Mouse (Mus musculus) small intestine, adult 2 months (tissue): ENCODE results near the gene Abracl. TPM values are rescaled to one million over a fixed set of nuclear protein-coding genes. Genes with fewer than 3 reads are reported as not detected.
A peak's percentile ranks its signal among the peaks of the same experiment; 100 is the strongest.

Source experiments
- H3K27ac ChIP-seq: fragments of 200-500 bp; 2 replicates; pipeline ENCODE4 v1.5.1; 2012; ENCODE audit warnings: low read depth, low read length, control low read depth, inconsistent platforms; ENCODE audit not compliant: insufficient read depth
- H3K27me3 ChIP-seq: fragments of 200-500 bp; 2 replicates; pipeline ENCODE4 v1.6.1; 2012; ENCODE audit warnings: mild to moderate bottlenecking, moderate library complexity, low read length, inconsistent platforms; ENCODE audit not compliant: control insufficient read depth, insufficient read depth
- H3K36me3 ChIP-seq: fragments of 200-500 bp; 2 replicates; pipeline ENCODE4 v1.6.1; 2012; ENCODE audit warnings: mild to moderate bottlenecking, low read length, control low read depth, inconsistent platforms; ENCODE audit not compliant: control insufficient read depth, insufficient read depth
- H3K4me1 ChIP-seq: fragments of 200-500 bp; 2 replicates; pipeline ENCODE4 v1.6.1; 2012; ENCODE audit warnings: low read length, inconsistent platforms, mixed read lengths; ENCODE audit not compliant: control insufficient read depth, insufficient read depth, insufficient read length
- H3K4me3 ChIP-seq: fragments of 200-500 bp; 2 replicates; pipeline ENCODE4 v1.5.1; 2012; ENCODE audit warnings: low read depth, mild to moderate bottlenecking, control low read depth, inconsistent platforms, low read length, moderate library complexity
- CTCF ChIP-seq: fragments of 200-500 bp; IDR thresholded peaks from 2 replicates; pipeline ENCODE4 v1.5.1; 2012; ENCODE audit warnings: low read depth, mild to moderate bottlenecking, control low read depth, inconsistent platforms, low read length, moderate library complexity, mixed read lengths; ENCODE audit not compliant: insufficient replicate concordance, insufficient read length; ENCODE audit errors: extremely low read depth
- POLR2A ChIP-seq: fragments of 200-500 bp; IDR thresholded peaks from 2 replicates; pipeline ENCODE4 v1.6.1; 2012; ENCODE audit warnings: low read depth, mild to moderate bottlenecking, control low read depth, inconsistent platforms, low read length, moderate library complexity
- WGBS: fragments of 180-500 bp; shearing (Covaris S2); methylation state at CpG from one replicate; pipeline ENCODE4 v1.1.7; 2018; 5-methylcytosine and 5-hydroxymethylcytosine counted together
- polyA plus RNA-seq: library from polyadenylated mRNA; depleted of rRNA; stranded (reverse); fragments of >200 nt; gene quantifications from 2 replicates; pipeline ENCODE4 v1.2.3, GENCODE M21; 2012; rRNA removed

Gene Abracl
- 1.4 and 2.4 TPM in 2 replicates for polyA plus RNA-seq

DNA sequence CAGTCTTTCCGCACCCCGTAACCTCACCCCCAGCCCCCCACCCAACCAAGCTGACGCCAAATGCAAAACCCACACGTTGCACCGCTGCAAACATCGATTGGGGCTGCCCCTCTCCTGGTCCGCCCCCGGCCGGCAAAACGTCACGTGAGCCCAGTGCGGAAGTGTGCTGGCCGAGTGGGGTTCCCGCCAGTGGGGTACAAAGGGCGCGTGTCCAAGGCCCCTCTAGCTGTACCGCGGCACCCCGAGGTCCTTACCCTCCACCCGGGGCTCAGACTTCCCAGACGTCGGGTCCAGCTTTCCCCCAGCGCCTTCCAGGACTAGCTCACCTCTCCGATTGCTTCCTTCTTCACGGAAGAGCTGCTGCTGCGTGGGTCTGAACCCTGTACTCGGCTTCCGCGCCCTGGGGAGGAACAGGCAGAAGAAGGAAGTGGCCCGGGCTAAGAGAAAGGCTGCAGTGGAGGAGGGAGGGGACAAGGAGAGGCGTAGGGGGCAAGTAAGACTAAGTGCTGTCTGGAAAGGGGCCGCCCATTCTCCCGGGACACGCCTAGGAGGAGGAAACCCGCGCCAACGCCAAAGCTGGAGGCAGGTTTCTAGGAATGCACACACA, at the start of gene Abracl:
Gene Abracl, minus strand, starts transcription at position 548 of the 607 bp plus-strand sequence.
- WGBS, result under 1% methylated on average over 37 of the region's 37 CpGs

DNA sequence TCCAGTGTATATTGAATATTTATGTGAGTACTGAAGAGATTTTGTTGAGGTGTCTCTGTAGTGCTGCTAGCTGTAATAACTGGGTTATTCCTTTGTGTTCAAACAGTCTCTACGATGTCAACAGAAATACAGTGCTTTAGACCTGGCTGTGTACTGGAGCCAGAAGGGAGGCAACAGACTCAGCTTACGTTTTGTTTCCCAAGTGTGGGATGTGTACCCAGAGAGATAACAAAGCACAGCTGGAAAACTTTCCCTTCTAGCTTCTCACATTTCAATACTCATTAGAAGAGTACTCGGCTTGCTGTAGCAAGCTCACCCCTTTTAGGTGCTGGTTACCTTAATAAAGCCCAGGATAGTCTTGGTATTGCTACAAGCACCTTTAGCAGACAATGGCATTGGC, 49.8 kb upstream of the Abracl start:
- no peak for TF ChIP-seq POLR2A
- TF ChIP-seq CTCF, result no peak
- no peaks in the 10 kb centered on the region for H3K36me3 ChIP-seq
- 87% methylated on average over 3 of the region's 3 CpGs for WGBS

More for the DNA sequence above, at the start of gene Abracl:
- H3K4me1 ChIP-seq, result no peaks in the 10 kb centered on the region
- H3K36me3 ChIP-seq, result peaks cover 5% of the 10 kb centered on the region
- no peaks in the 10 kb centered on the region for H3K27me3 ChIP-seq
- H3K4me3 ChIP-seq, result peak within 1 kb of the TSS; percentile 86
- H3K27ac ChIP-seq, result peak within 1 kb of the TSS; percentile 96
- TF ChIP-seq CTCF (peak; percentile 27; the same call in 1 of the 2 replicates), POLR2A (peak; percentile 80)

DNA sequence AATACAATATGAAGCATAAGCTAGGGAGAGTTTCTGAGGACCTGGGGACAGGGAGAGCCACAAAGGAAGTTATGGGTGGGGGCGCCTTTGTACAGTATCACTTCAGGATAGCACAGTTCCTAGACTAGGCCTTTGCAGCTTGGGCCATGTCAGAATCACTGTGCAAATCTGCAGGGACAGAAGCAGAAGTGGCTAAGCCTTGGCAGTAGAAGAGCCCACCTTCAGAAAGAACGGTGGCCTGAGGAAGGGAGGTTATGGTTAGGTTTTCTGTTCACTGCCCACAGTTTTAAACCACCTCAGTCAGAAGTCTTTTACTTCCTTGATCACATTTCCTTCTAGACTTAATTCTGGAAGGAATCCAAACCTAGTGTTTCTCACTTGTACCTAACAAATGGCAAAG, 47.5 kb upstream of the Abracl start:
- TF ChIP-seq CTCF (no peak), POLR2A (no peak)
- Histone ChIP-seq H3K4me1 (peaks cover 3% of the 10 kb centered on the region), H3K27ac (no peak overlapping the region)

More for the DNA sequence above, 49.8 kb upstream of the Abracl start:
- no peak overlapping the region for H3K4me3 ChIP-seq
- H3K4me1 ChIP-seq, result peaks cover 4% of the 10 kb centered on the region
- H3K27me3 ChIP-seq, result peaks cover 5% of the 10 kb centered on the region; the same call in 1 of the 2 replicates
- H3K27ac ChIP-seq, result no peak overlapping the region

DNA sequence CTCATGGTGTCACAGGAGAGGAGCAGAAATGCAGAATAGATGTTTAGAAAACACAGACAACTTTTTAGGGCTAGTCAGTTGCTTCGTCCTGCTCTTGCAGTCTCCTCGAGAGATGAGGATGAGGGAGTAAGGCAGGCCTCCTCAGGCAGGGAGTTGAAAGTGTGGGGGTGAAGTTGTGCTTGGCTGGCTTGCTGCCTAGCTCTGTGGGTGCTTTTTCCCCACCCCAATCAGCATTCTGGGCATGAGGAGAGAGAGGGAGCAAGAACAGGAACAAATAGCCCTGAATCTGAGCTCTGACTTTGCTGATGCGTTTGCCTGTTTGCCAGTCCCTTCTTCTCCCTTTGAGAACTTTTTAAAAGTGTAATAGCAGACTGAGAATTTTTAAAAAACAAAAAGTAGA, 47.1 kb upstream of the Abracl start:
- Histone ChIP-seq H3K27ac (no peak overlapping the region), H3K27me3 (peaks cover 4% of the 10 kb centered on the region; the same call in 1 of the 2 replicates), H3K4me3 (no peak overlapping the region), H3K4me1 (peaks cover 3% of the 10 kb centered on the region), H3K36me3 (no peaks in the 10 kb centered on the region)
- WGBS, result 46% methylated on average over 3 of the region's 3 CpGs
- no peak for TF ChIP-seq POLR2A
- TF ChIP-seq CTCF, result no peak

More for the DNA sequence above, 47.5 kb upstream of the Abracl start:
- peaks cover 5% of the 10 kb centered on the region; the same call in 1 of the 2 replicates for H3K27me3 ChIP-seq
- no peak overlapping the region for H3K4me3 ChIP-seq
- WGBS, result 49% methylated on average over 2 of the region's 2 CpGs
- no peaks in the 10 kb centered on the region for H3K36me3 ChIP-seq

DNA sequence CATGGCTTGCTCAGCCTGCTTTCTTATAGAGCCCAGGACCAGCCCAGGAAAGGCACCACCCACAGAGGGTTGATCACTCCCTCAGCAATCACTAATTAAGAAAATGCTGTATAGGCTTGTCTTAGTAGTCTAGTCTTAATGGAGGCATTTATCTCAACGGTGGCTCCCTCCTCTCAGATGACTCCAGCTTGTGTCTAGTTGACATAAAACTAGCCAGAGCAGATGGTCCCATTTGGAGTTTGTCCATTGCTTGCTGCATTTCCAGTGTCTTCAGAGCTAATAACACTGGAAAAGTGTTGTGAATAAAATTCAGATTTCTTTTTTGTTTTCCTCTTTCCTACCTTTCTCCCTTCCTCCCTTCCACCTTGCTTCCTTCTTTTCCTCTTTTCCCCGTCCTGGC, 46.5 kb upstream of the Abracl start:
- H3K27ac ChIP-seq, result no peak overlapping the region
- H3K4me1 ChIP-seq, result peaks cover 3% of the 10 kb centered on the region
- H3K36me3 ChIP-seq, result no peaks in the 10 kb centered on the region
- TF ChIP-seq CTCF (no peak), POLR2A (no peak)
- 79% methylated on average over 2 of the region's 2 CpGs for WGBS
- H3K4me3 ChIP-seq, result no peak overlapping the region
- peaks cover under 1% of the 10 kb centered on the region; the same call in 1 of the 2 replicates for H3K27me3 ChIP-seq

DNA sequence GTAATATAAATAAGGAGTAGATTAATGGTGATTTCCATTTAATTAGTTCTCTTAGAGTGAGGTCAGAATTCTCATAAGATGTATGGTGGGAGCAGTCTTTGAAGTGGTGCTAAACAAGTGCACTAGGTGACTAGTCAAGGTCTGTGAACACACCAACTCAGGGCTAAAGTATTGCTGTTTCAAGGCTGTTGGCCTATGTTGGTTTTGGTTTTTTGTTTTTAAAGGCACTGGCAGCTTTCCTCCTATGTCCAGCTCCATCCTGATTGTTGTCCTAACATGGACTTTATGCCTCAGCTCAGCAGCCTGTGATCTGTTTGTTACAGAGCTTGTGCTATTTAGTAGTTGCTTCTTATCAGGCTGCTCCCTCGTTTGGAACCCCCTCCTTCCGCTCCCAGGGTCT, 45.8 kb upstream of the Abracl start:
- WGBS, result 75% methylated on average over 2 of the region's 2 CpGs
- TF ChIP-seq POLR2A (no peak), CTCF (no peak)
- Histone ChIP-seq H3K27ac (no peak overlapping the region), H3K27me3 (no peaks in the 10 kb centered on the region; the same call in 1 of the 2 replicates), H3K36me3 (no peaks in the 10 kb centered on the region), H3K4me1 (peaks cover 3% of the 10 kb centered on the region), H3K4me3 (no peak overlapping the region)

DNA sequence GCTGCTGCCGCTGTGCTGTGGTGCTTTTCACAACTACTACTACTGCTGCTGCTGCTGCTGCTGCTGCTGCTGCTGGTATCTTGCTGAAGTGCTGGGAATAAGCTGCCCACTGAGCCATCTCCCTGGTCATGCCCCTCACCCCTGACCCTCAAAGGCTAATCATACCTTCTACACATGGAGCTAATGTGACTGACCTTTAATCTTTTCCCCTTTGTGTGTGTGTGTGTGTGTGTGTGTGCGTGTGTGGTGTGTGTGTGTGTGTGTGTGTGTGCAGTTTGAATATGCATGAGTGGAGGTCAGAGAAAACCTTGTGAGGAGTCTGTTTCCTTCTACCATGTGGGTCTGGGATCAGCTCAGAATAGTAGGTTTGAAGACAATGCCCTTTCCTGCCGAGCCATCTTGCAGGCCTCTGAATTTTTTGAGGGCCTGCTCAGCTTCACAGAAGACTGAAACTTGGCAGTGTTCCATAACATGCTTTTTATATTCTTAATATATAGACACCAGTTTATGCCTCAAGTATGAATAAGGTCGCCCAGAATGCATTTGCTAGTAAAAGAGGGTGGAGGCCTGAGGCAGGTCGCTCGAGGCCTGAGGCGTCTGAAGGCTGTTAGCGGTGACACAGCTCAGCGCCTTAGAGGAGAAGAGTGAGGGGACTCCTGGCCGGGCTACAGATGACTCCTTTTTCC, 44.8 kb upstream of the Abracl start:
- no peak for TF ChIP-seq POLR2A
- no peak for TF ChIP-seq CTCF
- peaks cover 3% of the 10 kb centered on the region for H3K4me1 ChIP-seq
- no peak overlapping the region for H3K4me3 ChIP-seq
- 74% methylated on average over 10 of the region's 10 CpGs for WGBS
- H3K36me3 ChIP-seq, result no peaks in the 10 kb centered on the region
- H3K27ac ChIP-seq, result no peak overlapping the region
- H3K27me3 ChIP-seq, result no peaks in the 10 kb centered on the region; the same call in 1 of the 2 replicates
